Mouse (Mus musculus): ENCODE measurements around the gene Fto. TPM values are rescaled to one million over a fixed set of nuclear protein-coding genes. Genes with fewer than 3 reads are reported as not detected.

Fto gene
- total RNA-seq, 2 experiments from 2014 or later, result 116 to 125 TPM

DNA sequence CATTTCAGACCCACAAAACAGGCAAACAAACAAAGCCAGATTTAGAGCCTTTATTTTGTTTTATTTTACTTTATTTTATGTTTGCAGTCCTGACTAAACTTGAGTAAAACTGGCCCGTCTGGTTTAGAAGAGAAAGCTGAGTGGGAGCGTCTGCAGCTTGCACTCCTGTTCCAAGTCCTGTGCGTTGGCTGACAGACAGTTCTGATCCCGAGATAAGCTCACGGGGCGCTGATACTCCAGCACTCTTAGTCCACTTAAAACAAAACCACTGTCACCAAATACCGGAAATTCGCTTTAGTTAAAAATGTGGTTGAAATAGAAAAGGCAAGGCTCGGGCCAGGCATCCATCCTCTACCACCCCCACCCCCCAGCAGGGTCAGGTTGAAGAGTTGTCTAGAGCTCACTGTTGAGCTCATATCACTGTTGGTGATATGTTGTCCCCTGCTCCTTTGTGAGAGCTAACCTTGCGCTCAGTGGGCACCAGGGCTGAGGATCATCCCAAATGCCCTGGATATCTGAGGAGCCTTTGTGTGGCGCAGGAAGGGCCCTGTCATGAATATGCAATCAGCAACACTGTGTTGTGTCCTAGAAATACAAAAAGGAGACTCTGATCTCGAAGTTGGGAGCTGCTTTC lies 252.7 kb downstream of the Fto start:
- DNase-seq, result no peak

DNA sequence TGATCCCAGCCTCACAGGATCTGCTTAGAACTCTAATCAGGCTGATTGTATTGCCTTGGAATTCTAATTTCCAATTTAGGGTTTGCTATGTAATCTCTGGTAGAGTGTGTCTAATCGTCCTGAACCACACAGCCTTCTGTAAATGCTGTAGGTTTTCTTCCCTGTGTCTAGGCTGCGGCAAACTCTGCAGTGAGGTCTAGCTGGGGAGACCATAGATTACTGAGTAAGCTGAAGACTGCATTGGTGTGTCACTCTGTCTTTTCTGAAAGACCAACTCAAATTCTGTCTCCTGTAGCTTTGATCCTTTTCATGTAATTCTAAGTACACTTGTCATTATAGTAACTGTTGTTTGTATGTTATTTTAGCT lies 253.2 kb downstream of the Fto start:
- DNase-seq, result no peak

DNA sequence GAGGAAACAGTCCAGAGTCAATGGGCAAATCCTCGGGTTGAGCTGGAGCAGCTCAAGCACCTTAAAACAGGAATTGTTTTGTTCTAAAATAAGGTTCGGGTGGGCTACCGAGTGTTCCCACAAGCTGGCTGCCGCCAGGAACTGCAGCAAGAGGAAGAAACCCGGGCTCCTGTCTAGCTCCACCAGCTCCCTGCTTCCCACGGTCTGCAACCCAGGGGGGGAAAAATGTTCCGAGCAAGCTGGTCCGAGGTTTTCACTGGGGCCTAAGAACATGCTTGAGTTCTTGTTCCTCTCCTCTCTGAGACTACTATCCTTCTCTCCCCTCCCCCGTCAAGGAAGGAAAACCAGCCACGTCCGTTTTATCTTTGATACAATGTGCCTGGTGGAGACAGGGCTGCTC lies 256.5 kb downstream of the Fto start:
- DNase-seq, result no peak

DNA sequence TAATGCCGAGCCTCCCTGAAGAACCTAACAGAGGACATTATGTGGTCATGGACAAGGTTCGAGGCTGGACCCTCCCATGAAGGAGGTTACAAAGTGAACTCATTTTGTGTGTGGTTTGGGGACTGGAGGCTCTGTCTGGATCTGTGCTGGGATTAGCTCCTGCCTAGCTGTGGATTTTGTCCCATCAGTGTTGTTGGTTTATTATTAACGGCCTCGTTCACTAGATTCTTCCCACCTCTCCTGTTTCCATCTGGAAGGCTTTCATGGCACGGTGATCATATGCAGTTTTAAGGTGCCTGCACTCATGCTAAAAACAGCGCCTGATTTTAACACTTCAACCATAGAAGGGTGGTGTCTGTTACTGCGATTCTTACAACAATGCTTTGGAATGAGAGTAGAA lies 257.5 kb downstream of the Fto start:
- no peak for DNase-seq

DNA sequence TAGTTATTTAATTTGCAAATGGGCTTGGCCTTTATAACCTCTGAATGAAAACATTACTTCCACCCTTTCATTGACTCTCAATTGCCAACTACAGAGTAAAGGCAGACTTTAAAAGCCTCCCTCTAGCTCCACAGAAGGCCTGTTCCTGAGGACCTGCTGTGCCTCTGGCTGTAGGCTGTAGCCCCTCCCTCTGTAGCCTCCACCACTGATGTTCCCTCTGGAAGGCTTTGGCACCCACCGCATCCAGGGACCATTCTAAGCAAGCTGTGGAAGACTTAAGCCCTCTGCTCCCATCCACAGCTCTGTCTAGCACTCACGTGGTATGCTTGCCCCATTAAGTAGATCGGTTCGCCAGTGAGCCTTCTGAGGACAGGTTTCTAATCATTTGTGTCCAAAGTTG lies 258.7 kb downstream of the Fto start:
- DNase-seq, result no peak

DNA sequence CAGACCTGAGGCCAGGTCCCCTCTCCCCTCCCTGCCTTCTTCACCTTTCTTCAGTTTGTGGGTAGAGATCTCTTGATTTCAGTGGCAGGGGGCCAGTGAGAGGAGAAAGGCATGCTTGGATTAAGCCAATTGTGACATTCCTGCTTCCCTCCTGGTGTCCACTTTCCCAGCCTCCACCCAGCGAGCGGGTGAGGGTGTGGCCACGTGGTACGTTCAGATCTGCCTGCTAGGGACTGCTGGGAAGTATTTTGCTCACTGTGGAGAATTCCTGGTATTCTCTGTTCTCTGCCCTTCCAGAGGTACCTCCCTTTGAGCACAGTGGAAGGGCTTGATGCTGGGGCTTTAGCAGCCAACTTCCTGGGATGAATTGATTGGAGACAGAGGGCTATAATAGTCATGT lies 259.3 kb downstream of the Fto start:
- no peak for DNase-seq

DNA sequence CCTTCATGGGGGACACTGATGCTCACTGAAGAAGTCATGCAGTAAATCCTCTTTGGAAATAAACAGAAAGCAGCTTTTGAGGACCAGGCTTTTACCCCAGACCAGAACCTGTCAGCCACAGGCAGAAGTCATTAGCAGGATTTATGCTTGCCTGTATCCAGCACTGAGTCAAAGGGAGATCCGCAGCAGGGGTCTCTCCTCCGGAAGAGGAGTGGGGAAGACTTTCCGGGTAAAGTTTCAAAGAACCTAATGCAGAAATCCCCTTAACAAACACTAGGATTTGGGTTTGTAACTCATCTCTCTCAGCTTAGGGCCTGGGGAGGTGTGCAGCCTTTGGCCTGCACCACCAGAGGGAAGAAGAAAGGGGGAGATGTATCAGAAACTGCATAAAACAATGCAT lies 262.3 kb downstream of the Fto start:
- no peak for DNase-seq

DNA sequence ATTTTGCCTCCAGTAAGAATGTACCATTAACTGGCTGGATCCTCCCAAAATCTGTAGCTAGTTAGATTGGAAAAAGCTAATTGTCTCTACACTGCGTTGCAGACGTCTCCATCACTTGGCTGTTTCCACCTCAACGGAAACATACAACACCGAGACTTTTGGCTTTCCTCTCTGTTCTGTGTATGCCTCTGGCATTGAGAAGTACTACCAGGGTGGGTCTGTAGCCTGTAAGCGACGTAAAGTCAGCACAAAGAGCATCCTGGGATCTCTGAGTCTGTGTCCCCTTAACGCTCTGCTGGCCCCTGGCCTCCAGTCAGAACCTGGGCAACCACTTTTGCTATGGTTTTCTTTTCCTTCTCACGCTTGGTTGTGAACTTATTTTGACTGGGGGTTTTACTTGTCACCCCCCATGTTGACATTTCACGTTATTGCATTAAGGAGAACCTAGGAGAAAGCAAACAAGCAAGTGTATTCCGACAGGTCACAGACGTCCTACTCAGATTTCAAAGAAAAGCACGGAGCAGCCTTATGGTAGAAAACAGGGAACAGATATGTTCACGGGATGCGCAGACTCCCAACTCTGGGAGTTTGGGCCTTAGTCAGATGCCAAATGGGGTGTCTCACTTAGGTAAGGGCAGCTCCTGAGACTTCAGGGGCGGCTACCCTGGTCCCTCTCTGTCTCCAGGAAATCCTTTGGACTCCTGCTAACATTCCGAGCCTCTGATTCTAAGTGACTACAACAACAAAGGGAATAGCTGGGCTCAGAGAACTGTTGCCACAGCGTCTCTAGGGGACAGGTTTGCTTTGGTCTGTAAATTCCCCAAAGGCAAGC lies 263.0 kb downstream of the Fto start:
- no peak for DNase-seq

DNA sequence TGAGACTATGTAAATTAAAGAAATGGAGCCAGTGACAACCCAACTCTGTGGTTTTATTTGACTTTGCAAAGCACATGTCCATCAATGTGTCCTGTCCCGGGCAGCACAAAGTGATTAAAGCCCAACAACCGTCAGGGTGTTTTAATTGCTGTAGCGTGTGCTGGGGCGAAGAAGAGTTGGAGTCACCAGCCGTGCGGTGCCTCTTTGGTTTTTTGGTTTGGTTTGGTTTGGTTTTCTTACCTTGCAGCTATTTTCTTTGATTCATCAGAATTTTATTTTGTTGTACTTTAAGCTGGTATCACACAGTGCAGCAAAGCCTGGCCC lies 263.6 kb downstream of the Fto start:
- no peak for DNase-seq

DNA sequence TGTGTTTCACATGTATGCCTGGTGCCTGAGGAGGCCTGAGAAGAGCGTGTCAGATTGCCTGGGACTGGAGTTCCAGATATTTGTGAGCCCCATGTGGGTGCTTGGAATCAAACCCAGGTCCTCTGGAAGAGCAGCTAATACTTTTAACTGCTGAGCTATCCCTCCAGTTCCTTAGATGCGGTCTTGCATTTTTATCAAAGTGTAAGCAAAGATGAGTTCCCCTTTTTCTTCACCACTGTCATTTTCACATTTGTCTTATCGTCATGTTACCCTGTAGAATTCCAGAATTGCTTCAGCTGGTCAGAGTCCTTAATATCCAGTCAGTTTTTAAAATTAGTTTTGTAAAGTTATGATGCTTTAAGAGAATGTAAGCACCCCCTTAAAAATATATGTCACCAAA lies 264.3 kb downstream of the Fto start:
- no peak for DNase-seq

DNA sequence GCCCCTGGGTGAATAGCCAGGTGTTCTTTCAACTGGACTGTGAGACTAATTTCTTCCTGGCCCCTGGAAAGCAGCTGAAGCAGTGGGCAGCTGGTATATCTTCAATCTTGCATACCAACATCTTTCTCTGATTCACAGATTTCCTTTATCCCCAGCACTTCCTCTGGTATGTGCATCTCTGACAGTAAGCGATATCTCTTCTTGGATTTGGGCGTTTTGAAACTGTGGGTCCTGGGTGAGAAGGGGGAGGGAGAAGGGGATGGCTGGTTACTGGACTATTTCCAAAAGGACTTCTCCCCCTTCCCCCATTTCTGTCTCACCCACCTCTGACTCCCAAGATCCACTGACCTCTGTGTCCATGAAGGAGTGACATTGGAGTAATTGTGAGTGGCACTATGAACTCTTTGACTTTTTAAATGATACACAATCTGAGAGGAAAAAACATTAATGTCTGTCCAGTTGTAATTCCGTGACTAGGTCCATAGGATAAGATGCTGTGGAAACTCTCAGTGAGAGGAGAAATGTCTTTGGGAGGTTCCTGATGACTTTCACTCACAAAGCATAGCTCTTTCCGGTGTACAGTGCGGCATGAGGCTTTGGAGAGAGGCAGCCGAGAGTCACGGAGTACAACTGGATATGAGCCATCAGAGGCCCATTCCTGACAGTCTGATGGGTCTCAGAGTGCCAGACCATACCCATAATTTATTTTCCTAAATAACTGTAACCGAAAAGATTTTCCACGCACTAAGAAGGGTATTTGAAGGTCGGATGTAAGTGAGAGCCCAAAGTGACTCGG lies 271.5 kb downstream of the Fto start:
- DNase-seq, result no peak

DNA sequence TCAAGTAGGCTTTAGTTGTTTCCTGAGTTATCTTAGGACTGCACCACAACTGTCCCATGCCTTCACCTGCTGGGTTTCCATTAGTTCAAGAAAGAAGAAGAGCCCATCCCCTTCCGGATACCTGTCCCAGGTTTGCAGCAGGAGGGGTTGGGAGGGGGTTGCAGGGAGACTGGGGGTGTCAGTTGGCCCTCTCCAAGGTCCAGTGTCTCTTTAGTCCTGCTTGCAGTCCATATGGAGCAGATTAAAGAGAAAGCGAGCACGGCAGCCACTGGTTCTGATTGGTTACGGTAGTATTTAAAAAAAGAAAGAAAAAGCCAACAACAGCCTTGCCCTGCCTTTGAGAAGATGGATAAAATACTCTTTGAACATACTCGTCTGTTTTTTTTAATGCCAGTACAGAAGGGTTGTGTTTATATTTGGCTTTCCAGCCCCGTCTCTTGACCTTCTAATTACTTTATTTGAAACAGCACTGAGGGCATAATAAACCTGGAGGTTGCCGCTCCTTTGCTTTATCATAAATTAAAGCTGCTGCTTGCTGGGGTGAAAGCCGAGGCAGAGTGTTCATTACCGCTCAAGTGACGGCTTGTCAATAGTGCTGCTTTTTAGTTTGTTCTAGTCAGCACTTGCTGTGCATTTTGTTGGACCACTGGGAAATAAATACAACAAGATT lies 279.2 kb downstream of the Fto start:
- DNase-seq, result no peak

DNA sequence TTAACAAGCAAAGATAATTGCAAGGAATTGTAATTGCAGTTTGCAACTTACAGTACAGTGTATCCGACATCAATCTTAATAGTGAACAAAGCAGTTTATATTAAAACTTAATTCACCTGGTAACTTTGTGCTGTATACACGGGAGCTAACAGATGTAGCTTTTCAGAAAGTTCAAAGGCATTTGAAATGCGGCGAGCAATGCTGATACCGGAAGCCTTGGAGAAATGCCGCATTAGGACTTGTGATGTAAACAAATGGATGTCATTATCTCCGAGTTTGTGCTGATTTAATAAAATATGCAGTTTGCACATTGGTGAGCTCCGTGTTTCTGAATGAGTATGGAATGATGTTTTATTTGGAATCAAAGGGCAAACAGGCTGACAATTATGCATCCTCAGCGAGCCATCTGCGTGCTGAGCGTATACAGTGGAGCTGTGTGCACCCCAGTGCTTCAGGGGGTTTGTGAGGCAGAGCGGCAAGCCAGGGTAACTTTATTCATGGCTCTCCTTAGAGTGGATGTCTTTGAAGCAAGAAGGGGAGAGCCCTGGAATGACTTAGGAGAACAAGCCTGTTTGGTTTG lies 280.0 kb downstream of the Fto start:
- DNase-seq, result no peak

DNA sequence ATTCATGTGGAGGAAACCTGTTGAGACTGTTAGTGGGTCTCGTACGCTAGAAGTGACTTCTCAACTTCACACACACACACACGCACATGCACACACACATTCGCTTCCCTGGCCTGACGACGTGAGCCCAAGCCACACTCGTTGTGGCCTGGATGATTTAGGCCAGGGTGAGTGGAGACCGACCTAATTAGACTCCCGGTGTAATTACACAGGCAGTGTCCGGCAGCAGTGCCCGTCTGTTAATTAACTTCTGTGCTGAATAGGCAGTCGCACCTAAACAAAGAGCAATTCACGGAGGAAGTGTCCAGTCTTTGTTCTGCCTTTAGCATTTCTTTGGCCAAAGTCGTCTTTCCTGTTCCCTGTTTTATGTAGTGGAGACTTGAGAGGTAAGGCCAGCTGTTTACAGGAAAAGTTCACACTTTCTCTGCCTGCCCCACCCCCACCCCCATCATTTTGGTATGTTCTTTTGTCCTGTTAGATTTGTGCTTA lies 286.1 kb downstream of the Fto start:
- no peak for DNase-seq

DNA sequence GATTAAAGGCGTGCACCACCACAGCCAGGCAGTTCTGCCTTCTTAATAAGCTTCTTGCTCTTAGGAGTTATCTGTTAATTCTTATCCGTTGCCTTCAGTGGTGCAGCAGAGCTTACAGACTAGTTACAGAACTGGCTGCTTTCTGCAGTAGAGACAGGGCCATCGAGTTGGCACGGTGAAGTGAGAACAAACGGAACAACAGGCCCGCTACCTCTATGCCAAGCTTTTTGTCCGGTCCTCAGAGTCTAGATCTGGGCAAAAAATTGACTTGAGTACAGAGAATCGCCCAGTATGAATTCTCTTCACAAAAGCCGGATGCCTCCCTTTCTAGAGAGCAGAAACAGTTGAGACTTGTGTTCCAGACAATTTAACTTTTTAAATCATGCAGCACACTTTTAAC lies 290.4 kb downstream of the Fto start:
- no peak for DNase-seq

DNA sequence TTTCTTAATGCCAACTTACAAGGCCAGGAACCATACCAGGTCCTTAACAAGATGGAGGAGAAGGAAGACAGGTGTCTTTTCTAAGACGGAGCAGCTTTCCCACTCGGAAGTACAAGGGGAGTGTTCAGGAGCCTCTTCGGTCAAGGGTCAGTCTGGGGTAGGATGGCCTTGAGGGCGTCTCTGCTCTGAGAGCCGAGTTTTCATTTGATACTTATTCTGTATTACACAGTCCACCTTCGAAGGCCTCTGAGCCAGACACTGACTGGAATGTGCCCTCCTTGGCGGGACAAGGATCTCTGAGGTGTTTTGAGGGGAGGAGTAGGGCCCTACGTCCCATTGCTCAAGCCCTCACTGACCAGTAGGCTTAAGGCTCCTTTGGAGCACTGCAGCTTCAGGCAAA lies 292.6 kb downstream of the Fto start:
- no peak for DNase-seq

DNA sequence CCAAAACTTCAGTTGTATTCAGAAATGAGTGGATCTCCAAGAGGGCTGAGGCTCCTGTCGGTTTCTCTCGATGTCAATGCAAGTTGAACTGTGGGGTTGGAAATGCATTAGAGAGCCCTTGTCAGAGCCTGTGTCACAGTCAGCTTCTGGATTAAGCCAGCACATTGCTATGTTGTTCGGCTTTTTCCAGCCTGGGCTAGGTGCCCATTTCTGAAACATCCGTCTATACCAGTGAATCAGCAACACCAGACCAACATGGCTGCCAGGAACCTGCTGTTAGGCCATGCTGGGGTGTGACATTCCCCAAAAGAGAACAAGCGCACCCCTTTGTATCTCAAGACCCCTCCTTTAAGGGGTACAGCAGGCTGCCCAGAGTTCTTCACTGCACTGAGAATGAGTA lies 293.8 kb downstream of the Fto start:
- DNase-seq, result peak; percentile 37

DNA sequence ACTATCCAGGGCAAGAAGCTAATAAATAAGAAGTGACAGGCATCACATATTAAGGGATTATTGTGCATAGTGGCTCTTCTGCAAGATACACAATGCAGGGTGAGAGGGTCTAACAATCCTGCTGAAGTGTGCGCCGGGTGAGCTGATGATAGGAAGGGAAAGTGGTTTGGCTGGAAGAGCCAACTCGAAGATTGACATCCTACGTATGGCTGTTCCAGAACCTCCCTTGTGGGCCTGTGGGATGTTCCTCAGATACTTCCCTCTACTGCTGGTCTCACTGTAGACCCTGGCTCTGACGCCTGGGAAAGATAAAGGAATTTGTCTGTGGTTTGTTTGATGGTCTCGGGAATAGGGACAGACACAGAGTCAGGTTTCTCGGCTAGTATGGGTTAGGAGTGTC lies 297.9 kb downstream of the Fto start:
- DNase-seq, result no peak

DNA sequence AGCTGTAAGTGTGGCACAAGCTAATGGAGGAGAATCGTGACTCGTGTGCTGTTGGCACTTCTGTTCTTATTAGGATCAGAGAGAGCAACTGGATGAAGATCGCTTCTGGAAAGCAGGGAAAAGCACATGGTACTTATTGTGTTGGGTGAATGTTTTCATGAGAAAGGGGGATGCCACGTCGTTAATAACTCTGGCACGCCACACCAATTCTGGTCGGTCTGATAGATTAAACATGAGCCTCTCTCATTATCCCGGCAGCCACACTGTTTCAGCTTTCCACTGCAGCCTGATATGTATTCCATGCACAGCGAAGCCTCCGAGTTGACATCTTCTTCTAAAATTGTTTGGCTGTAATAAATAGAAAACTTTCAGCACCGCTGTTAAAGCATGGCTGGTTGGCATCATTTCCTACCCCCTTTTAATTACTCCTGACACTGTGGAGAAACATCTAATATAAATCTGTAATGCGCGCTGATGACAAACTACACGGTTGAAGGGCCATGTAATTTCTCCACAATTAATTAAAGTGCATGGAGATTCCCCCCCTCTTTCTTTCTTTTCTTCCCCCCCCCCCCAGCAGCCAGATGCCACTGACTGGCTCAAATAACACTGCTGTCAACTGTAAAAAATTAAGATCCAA lies 298.5 kb downstream of the Fto start:
- DNase-seq, result no peak

DNA sequence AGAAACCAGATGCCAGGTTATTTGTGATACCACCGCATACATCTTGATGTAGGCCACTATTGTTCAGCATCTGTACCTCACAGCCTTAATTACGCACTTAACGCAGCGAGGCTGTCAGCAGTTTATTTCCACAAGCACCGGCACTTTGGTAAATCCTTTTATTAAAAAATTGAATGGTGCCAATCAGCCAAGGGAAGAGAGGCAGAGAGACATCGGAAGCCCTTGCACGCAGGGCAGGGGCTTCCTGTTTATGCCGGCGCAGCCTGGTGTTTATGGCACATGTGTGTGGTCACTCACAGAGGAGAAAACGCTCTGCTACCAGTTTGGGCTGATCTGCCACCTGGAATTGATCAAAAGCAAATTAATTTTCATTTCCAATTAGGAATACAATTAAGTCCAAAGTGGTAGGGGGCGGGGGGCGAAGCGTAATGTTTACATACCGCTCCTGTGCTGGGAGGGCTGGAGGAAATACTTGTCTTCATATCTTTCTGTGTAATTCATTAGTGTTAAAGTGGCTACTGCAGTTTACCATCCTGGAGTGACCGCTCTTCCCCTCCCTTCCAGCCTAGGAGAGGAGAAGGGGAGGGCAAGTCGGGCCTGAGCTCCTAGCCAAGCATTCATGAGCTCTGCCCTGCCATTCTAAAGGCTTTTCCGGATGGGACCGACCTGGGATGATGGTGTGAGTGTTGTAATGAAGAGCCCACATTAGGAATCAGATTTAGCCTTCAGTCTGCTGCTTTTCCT lies 299.2 kb downstream of the Fto start:
- no peak for DNase-seq

DNA sequence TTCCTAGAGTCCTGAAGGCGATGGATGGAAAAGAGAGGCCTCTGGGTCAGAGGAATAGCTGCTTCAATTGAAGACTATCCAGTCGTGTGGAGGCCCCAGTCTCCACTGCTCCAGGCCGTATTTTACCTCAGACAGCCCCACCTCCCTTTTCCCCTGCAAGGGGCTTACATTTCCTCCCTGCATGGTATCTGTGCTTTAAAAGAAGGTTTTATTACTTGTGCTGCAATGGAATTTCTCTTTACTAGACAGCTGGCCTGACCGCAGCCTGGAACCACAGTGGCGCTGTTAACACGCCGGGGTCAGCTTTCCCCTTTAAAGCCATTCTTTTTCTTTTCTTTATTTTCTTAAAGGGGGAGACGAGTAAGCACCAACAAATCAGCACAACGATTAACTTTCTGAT lies 300.3 kb downstream of the Fto start:
- DNase-seq, result no peak

Data from gastrocnemius, postnatal 10 days (tissue).